Mouse (Mus musculus) heart, adult 2 months (tissue): Measurements from ENCODE around the gene 1700037C18Rik. TPM values are rescaled to one million over a fixed set of nuclear protein-coding genes. Genes with fewer than 3 reads are reported as not detected.
A peak's percentile ranks its signal among the peaks of the same experiment; 100 is the strongest.

Experiments
- DNase-seq, 2 experiments: peaks; one replicate each; pipeline ENCODE4 v3.0.0; 2021
- H3K27ac ChIP-seq: fragments of 200-600 bp; 2 replicates; pipeline ENCODE4 v1.8.1; 2022
- H3K27me3 ChIP-seq: fragments of 200-500 bp; 2 replicates; pipeline ENCODE4 v1.6.1; 2012; ENCODE audit warnings: mild to moderate bottlenecking, low read length, inconsistent platforms, mixed read lengths; ENCODE audit not compliant: control insufficient read depth, insufficient read depth
- H3K36me3 ChIP-seq: fragments of 200-500 bp; 2 replicates; pipeline ENCODE4 v1.6.1; 2012; ENCODE audit warnings: low read length, inconsistent platforms; ENCODE audit not compliant: control insufficient read depth, insufficient read depth
- H3K4me1 ChIP-seq: fragments of 200-500 bp; 2 replicates; pipeline ENCODE4 v1.6.1; 2011; ENCODE audit warnings: low read length; ENCODE audit not compliant: control insufficient read depth, insufficient read depth
- H3K4me3 ChIP-seq: fragments of 200-600 bp; 2 replicates; pipeline ENCODE4 v1.8.1; 2022
- H3K79me2 ChIP-seq: fragments of 200-500 bp; replicated peaks from 2 replicates; pipeline ENCODE4 v1.6.1; 2012; ENCODE audit warnings: mild to moderate bottlenecking, inconsistent platforms, low read length, moderate library complexity, mixed read lengths; ENCODE audit not compliant: control insufficient read depth, insufficient read depth
- H3K9ac ChIP-seq: fragments of 200-500 bp; 2 replicates; pipeline ENCODE4 v1.6.1; 2012; ENCODE audit warnings: low read depth, mild to moderate bottlenecking, control low read depth, inconsistent platforms, low read length, mixed read lengths
- CTCF ChIP-seq: fragments of 200-600 bp; IDR thresholded peaks from 2 replicates; pipeline ENCODE4 v1.8.1; 2022; ENCODE audit warnings: antibody characterized with exemption, mild to moderate bottlenecking, moderate library complexity
- EP300 ChIP-seq: fragments of 200-500 bp; IDR thresholded peaks from 2 replicates; pipeline ENCODE4 v1.6.1; 2011; ENCODE audit warnings: low read depth, low read length, control low read depth; ENCODE audit not compliant: insufficient read depth
- POLR2A ChIP-seq: fragments of 200-500 bp; IDR thresholded peaks from 2 replicates; pipeline ENCODE4 v1.6.1; 2011; ENCODE audit warnings: mild to moderate bottlenecking, low read depth, low read length, control low read depth; ENCODE audit not compliant: insufficient read depth
- WGBS: fragments of 180-500 bp; shearing (Covaris S2); methylation state at CpG from one replicate; pipeline ENCODE4 v1.1.7; 2018; 5-methylcytosine and 5-hydroxymethylcytosine counted together
- intact Hi-C: fragments of 180-260 bp; cut with DNase I; formaldehyde crosslinking; loops from one replicate; pipeline ENCODE4 v1.15.1; 2025
- polyA plus RNA-seq: library from polyadenylated mRNA; depleted of rRNA; stranded (reverse); fragments of >200 nt; gene quantifications from 2 replicates; pipeline ENCODE4 v1.2.3, GENCODE M21; 2012
- total RNA-seq, 2 experiments: library from RNA; stranded (reverse); gene quantifications; 2 replicates each; pipeline ENCODE4 v1.2.3; 2021

1700037C18Rik gene
- total and polyA plus RNA-seq, 3 experiments: 2.9 TPM

GRCm38 (mm10) chr16:3907471-3907870 is 1.0 kb downstream of the 1700037C18Rik start:
- no peaks in the 10 kb centered on the region for H3K79me2 ChIP-seq
- no peaks in the 10 kb centered on the region for H3K4me1 ChIP-seq
- no peak for DNase-seq
- H3K27ac ChIP-seq: no peak overlapping the region
- no peak overlapping the region for H3K9ac ChIP-seq
- intact Hi-C loops: no loop called here
- WGBS: 61% methylated on average over 2 of the region's 2 CpGs
- peaks cover 3% of the 10 kb centered on the region for H3K36me3 ChIP-seq
- TF ChIP-seq CTCF: no peak
- no peak for TF ChIP-seq POLR2A
- no peak for TF ChIP-seq EP300
- no peaks in the 10 kb centered on the region for H3K27me3 ChIP-seq
- H3K4me3 ChIP-seq: no peak overlapping the region

GRCm38 (mm10) chr16:3896553-3896952 is 11.9 kb downstream of the 1700037C18Rik start:
- H3K4me3 ChIP-seq: no peak overlapping the region
- H3K27me3 ChIP-seq: no peaks in the 10 kb centered on the region
- no peak for DNase-seq
- H3K79me2 ChIP-seq: no peaks in the 10 kb centered on the region; the same call in none of the 2 replicates
- intact Hi-C loops: no loop called here
- peaks cover 15% of the 10 kb centered on the region for H3K4me1 ChIP-seq
- no peak for TF ChIP-seq POLR2A
- TF ChIP-seq EP300: no peak
- no peak for TF ChIP-seq CTCF
- H3K9ac ChIP-seq: no peak overlapping the region
- 84% methylated on average over 1 of the region's 1 CpGs for WGBS
- H3K27ac ChIP-seq: no peak overlapping the region
- peaks cover 9% of the 10 kb centered on the region for H3K36me3 ChIP-seq

GRCm38 (mm10) chr16:3896046-3896445 is 12.4 kb downstream of the 1700037C18Rik start:
- TF ChIP-seq POLR2A (no peak), CTCF (no peak), EP300 (no peak)
- Histone ChIP-seq H3K79me2 (no peaks in the 10 kb centered on the region; the same call in none of the 2 replicates), H3K27ac (peak overlapping the region; percentile 40; the same call in 1 of the 2 replicates), H3K36me3 (peaks cover 9% of the 10 kb centered on the region), H3K4me1 (peaks cover 15% of the 10 kb centered on the region), H3K9ac (no peak overlapping the region), H3K27me3 (no peaks in the 10 kb centered on the region), H3K4me3 (no peak overlapping the region)
- WGBS: 61% methylated on average over 6 of the region's 6 CpGs
- no peak for DNase-seq
- intact Hi-C loops: no loop called here

- Histone ChIP-seq H3K27me3 (no peaks in the 10 kb centered on the region), H3K4me3 (peak overlapping the region; percentile 25), H3K79me2 (no peaks in the 10 kb centered on the region; the same call in none of the 2 replicates), H3K4me1 (peaks cover 15% of the 10 kb centered on the region), H3K9ac (peak overlapping the region; percentile 4; the same call in 1 of the 2 replicates), H3K36me3 (peaks cover 8% of the 10 kb centered on the region), H3K27ac (peak overlapping the region; percentile 40)
- peak; percentile 59 to 79 for DNase-seq
- intact Hi-C loops: no loop called here
- WGBS: 43% methylated on average over 9 of the region's 9 CpGs
- TF ChIP-seq POLR2A: peak; percentile 60
- peak; percentile 57; the same call in 1 of the 2 replicates for TF ChIP-seq EP300
- TF ChIP-seq CTCF: no peak
Measured at GRCm38 (mm10) chr16:3895173-3895792, 13.2 kb downstream of the 1700037C18Rik start.

GRCm38 (mm10) chr16:3893739-3894138 is 14.8 kb downstream of the 1700037C18Rik start:
- DNase-seq: no peak
- Histone ChIP-seq H3K79me2 (peaks cover under 1% of the 10 kb centered on the region), H3K27ac (peak overlapping the region; percentile 40; the same call in 1 of the 2 replicates), H3K4me3 (no peak overlapping the region), H3K27me3 (no peaks in the 10 kb centered on the region), H3K36me3 (peaks cover 8% of the 10 kb centered on the region), H3K9ac (no peak overlapping the region), H3K4me1 (peaks cover 15% of the 10 kb centered on the region)
- 5% methylated on average over 3 of the region's 3 CpGs for WGBS
- intact Hi-C loops: no loop called here
- TF ChIP-seq EP300 (no peak), CTCF (no peak), POLR2A (no peak)

GRCm38 (mm10) chr16:3891621-3892295 is 16.7 kb downstream of the 1700037C18Rik start:
- 91% methylated on average over 14 of the region's 14 CpGs for WGBS
- TF ChIP-seq EP300 (no peak), POLR2A (no peak), CTCF (no peak)
- Histone ChIP-seq H3K36me3 (peaks cover 11% of the 10 kb centered on the region), H3K27ac (no peak overlapping the region), H3K4me3 (no peak overlapping the region), H3K4me1 (peaks cover 20% of the 10 kb centered on the region), H3K79me2 (peaks cover 4% of the 10 kb centered on the region), H3K9ac (no peak overlapping the region), H3K27me3 (no peaks in the 10 kb centered on the region)
- intact Hi-C loops: no loop called here
- no peak for DNase-seq
